ENCODE assay signal across 18 mouse cellular contexts in genomic region chr9:61853841-61854240, GRCm38 (mm10).
"Had no signal": no experiment of that assay in that cellular context is flagged by ENCODE, and none has a peak within 500 bp of the region (broad histone marks: within the 10 kb centered on the region; RNA-seq: fewer than 3 reads in every experiment).

No protein-coding gene starts in this region.

- H3K4me2 ChIP-seq: kidney, embryonic 15.5 days; liver, embryonic 13.5 days; midbrain, embryonic 12.5 days; midbrain, embryonic 15.5 days; neural tube, embryonic 12.5 days; neural tube, embryonic 15.5 days had no signal

- H3K27ac ChIP-seq: kidney, embryonic 15.5 days; left cerebral cortex, adult 2 months; liver, embryonic 13.5 days; midbrain, embryonic 12.5 days; midbrain, embryonic 15.5 days; neural tube, embryonic 12.5 days; neural tube, embryonic 15.5 days had no signal

- H3K36me3 ChIP-seq: kidney, embryonic 15.5 days; liver, embryonic 13.5 days; midbrain, embryonic 12.5 days; midbrain, embryonic 15.5 days; neural tube, embryonic 12.5 days; neural tube, embryonic 15.5 days had no signal

- H3K27me3 ChIP-seq: midbrain, embryonic 15.5 days had no signal

- DNase-seq: kidney, postnatal 10 days; kidney, postnatal 36 days; layer of hippocampus, postnatal 36 days; liver, embryonic 13.5 days; lung, adult 2 months; lung, postnatal 14 days; lung, postnatal 4 days; retina, postnatal 1 day; right cerebral cortex, postnatal 25 days; thymus, adult 2 months; thymus, postnatal 14 days; thymus, postnatal 4 days had no signal

- H3K4me1 ChIP-seq: liver, embryonic 13.5 days; midbrain, embryonic 12.5 days; midbrain, embryonic 15.5 days; neural tube, embryonic 12.5 days; neural tube, embryonic 15.5 days had no signal

- H3K9me3 ChIP-seq: kidney, embryonic 15.5 days; liver, embryonic 13.5 days; midbrain, embryonic 12.5 days; midbrain, embryonic 15.5 days; neural tube, embryonic 12.5 days; neural tube, embryonic 15.5 days had no signal

- H3K4me3 ChIP-seq: kidney, embryonic 15.5 days; left cerebral cortex, adult 2 months; liver, embryonic 13.5 days; midbrain, embryonic 12.5 days; midbrain, embryonic 15.5 days; neural tube, embryonic 12.5 days; neural tube, embryonic 15.5 days had no signal

- ATAC-seq: midbrain, embryonic 15.5 days had no signal

- H3K9ac ChIP-seq: kidney, embryonic 15.5 days; liver, embryonic 13.5 days; midbrain, embryonic 12.5 days; midbrain, embryonic 15.5 days; neural tube, embryonic 12.5 days; neural tube, embryonic 15.5 days had no signal
